Mouse (Mus musculus) olfactory bulb, adult 2 months (tissue): ENCODE data around the gene Fgfr2.

ENCODE experiments used
- CTCF ChIP-seq: fragments of 200-500 bp; IDR thresholded peaks from 2 replicates; pipeline ENCODE4 v1.5.1; 2012; ENCODE audit warnings: low read depth, mild to moderate bottlenecking, low read length, moderate library complexity; ENCODE audit not compliant: insufficient read depth
- POLR2A ChIP-seq: fragments of 200-500 bp; IDR thresholded peaks from 2 replicates; pipeline ENCODE4 v1.6.1; 2012; ENCODE audit warnings: mild to moderate bottlenecking, low read depth, low read length, moderate library complexity; ENCODE audit not compliant: insufficient read depth

DNA sequence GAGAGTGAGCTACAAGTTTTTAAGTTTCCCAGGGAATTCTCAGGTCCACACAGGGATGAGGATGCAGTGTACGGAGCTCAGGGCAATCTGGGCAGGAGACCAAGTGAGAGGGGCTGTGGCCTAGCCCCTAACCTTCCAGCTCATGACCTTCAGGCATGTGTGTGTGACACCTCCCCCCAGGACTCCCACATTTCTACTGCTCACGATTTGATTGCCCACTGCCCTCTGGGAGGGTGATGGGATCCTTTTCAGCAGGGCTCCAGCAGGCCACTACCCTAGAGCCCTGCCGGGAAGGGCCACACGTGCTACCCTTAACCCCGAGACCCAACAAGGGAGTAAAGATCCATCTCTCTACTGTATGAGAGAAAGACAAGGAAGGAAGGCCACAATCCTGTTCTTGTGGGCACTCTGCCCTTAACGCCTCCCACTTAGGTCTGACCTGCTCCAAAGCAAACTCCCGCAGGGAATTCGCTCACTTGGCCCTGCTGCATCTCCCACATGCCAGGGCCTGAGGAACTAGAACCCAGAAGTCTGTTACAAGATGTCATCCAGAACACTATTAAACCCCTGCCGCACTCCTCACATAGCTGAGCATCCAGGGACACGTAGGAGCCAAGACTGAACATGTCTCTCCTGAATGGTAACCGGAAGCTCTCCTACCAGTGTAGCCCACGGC lies 24.9 kb downstream of the Fgfr2 start:
- TF ChIP-seq POLR2A, result no peak
- no peak for TF ChIP-seq CTCF
